Mouse (Mus musculus): ENCODE measurements at regions not wholly inside any gene's neighbourhood (a gene's known extent, or its start where the extent isn't known, plus 50 kb on each side); places are given as distances from the start of the nearest gene placed in this dataset.

DNA sequence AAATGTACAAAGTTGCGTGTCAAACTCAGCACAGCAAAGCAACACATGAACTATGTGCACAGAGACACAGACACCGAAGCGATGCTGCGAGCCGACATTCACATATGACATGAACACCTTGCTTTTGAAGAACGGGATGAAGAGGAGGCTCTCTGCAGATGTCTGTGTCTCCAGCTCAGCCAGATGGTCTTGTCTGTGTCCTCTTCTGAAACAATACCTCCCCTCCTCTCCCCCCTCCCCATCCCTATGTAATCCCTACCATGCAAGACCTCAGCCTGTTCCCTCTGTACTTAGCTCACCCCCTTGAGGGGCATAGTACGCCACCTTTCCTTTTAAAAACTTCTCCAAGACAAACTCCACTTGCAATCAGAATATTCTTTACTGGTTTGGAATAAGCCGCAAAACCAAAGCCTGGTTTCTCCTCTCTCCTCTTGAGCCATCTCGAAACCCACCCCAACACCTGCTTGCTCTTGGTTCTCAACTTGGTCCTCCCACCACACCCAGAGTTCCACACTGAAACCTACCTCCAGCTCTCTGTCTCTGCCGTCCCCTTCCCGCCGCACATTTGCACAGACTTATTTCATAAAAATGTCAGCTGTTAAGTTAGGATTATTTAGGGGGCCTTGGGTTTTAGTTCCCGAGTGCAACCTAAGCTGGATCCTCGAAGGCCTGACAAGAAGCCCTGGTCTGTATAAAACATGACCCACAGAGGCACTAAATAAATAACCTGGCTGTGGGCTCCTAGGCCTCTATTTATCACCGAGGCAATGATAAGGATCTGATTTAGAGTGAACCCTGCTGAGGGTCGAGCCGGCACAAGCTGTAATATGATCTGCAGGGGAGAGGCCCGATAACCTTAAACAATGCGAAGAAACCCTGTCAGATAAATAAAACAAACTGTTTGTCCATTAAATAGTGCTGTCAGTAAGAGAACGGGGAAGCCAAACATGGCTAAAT lies 327.1 kb upstream of the Sall1 start:
- Histone ChIP-seq H3K27me3 (ENCODE audit: control insufficient read depth, insufficient read depth, low read length) (0 out of 2 replicates have a peak, but pooled peaks cover 1% of the 10 kb centered on the region), H3K79me2 (replicated peaks; ENCODE audit: control insufficient read depth, insufficient read depth, low read length) (no peaks in the 10 kb centered on the region), H3K4me1 (ENCODE audit: control insufficient read depth, insufficient read depth, low read length) (no peaks in the 10 kb centered on the region), H3K4me3 (no peak overlapping the region), H3K27ac (no peak overlapping the region), H3K9ac (ENCODE audit: low read depth, low read length) (no peak overlapping the region), H3K36me3 (ENCODE audit: control insufficient read depth, insufficient read depth, low read length) (no peaks in the 10 kb centered on the region)
- intact Hi-C loops (cut with DNase I), result no loop called here
- TF ChIP-seq CTCF (IDR thresholded peaks at IDR 0.05) (no peak), EP300 (IDR thresholded peaks at IDR 0.05; ENCODE audit: insufficient read depth, low read depth, low read length) (no peak), POLR2A (IDR thresholded peaks at IDR 0.05; ENCODE audit: insufficient read depth, low read depth, low read length) (no peak)
- 65% methylated on average over 20 of the region's 20 CpGs for WGBS
- DNase-seq, result no peak

DNA sequence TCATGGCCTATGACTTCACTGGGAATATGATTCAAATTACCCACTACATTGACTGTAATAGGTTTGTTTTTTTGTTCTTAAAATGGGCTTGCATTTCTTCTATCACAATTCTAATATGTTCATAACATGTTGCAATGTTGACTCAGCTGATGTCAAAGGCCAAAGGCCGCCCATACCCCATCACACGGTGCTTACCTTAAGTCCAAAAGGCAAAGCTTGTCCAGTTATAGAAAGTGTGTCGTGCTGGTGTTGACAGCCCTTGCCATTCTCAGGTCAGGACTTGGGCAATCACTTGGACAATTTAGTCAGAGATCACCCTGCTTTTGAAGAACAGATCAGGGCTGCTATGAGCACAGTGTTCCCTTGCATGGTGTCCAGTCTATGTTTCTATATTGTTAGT lies 321.5 kb upstream of the Sall1 start:
- TF ChIP-seq CTCF (IDR thresholded peaks at IDR 0.05) (no peak), POLR2A (IDR thresholded peaks at IDR 0.05; ENCODE audit: insufficient read depth, low read depth, low read length) (no peak), EP300 (IDR thresholded peaks at IDR 0.05; ENCODE audit: insufficient read depth, low read depth, low read length) (no peak)
- intact Hi-C loops (cut with DNase I), result no loop called here
- H3K4me1 ChIP-seq (ENCODE audit: control insufficient read depth, insufficient read depth, low read length), result no peaks in the 10 kb centered on the region
- H3K79me2 ChIP-seq (replicated peaks; ENCODE audit: control insufficient read depth, insufficient read depth, low read length), result no peaks in the 10 kb centered on the region
- no peaks in the 10 kb centered on the region for H3K27me3 ChIP-seq (ENCODE audit: control insufficient read depth, insufficient read depth, low read length)
- H3K9ac ChIP-seq (ENCODE audit: low read depth, low read length), result no peak overlapping the region
- no peak overlapping the region for H3K27ac ChIP-seq
- 79% methylated on average over 3 of the region's 3 CpGs for WGBS
- H3K36me3 ChIP-seq (ENCODE audit: control insufficient read depth, insufficient read depth, low read length), result no peaks in the 10 kb centered on the region
- H3K4me3 ChIP-seq, result no peak overlapping the region
- DNase-seq, result no peak

DNA sequence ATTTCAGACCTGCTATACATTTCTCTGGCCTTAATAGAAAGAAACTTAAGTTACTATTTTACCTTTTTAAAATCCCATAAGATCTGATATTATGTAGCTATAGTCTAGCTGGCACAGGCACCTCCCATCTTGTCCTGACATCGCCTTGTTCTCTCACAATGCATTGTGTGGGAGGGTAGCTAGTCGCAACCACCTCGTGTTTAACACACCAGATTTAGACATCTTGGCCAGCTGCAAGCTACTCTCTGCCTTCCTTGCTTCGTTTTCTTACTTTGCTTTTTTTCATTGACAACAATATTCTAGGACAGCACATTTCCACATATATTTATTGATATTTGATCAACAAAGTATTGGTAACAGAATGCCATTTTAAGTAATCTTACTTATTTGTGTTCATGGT lies 314.4 kb upstream of the Sall1 start:
- no peaks in the 10 kb centered on the region for H3K4me1 ChIP-seq (ENCODE audit: control insufficient read depth, insufficient read depth, low read length)
- H3K4me3 ChIP-seq, result no peak overlapping the region
- intact Hi-C loops (cut with DNase I), result no loop called here
- H3K36me3 ChIP-seq (ENCODE audit: control insufficient read depth, insufficient read depth, low read length), result no peaks in the 10 kb centered on the region
- DNase-seq, result no peak
- no peak overlapping the region for H3K9ac ChIP-seq (ENCODE audit: low read depth, low read length)
- no peaks in the 10 kb centered on the region for H3K79me2 ChIP-seq (replicated peaks; ENCODE audit: control insufficient read depth, insufficient read depth, low read length)
- no peak overlapping the region for H3K27ac ChIP-seq
- TF ChIP-seq POLR2A (IDR thresholded peaks at IDR 0.05; ENCODE audit: insufficient read depth, low read depth, low read length), result no peak
- TF ChIP-seq EP300 (IDR thresholded peaks at IDR 0.05; ENCODE audit: insufficient read depth, low read depth, low read length), result no peak
- no peak for TF ChIP-seq CTCF (IDR thresholded peaks at IDR 0.05)
- H3K27me3 ChIP-seq (ENCODE audit: control insufficient read depth, insufficient read depth, low read length), result no peaks in the 10 kb centered on the region
- 64% methylated on average over 4 of the region's 4 CpGs for WGBS

DNA sequence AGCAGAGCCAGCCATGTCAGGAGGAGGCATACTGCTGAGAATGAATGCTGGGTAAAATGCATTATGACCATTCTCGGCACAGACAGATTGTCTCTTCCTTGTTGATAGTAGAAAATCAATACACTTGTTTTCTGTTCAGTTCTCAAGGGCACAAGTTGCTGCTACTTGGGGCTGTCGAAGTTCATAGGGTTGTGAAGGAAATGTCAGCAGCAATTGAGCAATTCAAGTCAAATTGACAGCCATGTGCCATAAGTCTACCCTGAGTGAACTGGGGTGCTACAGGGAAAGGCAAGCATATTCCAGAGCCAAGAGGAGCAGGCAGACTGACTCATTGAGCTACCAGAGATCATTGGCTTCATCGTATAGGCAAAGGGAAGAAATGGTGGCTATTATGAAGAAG lies 301.6 kb upstream of the Sall1 start:
- DNase-seq, result no peak
- Histone ChIP-seq H3K27me3 (ENCODE audit: control insufficient read depth, insufficient read depth, low read length) (no peaks in the 10 kb centered on the region), H3K79me2 (replicated peaks; ENCODE audit: control insufficient read depth, insufficient read depth, low read length) (no peaks in the 10 kb centered on the region), H3K4me1 (ENCODE audit: control insufficient read depth, insufficient read depth, low read length) (no peaks in the 10 kb centered on the region), H3K27ac (no peak overlapping the region), H3K4me3 (no peak overlapping the region), H3K36me3 (ENCODE audit: control insufficient read depth, insufficient read depth, low read length) (no peaks in the 10 kb centered on the region), H3K9ac (ENCODE audit: low read depth, low read length) (no peak overlapping the region)
- no peak for TF ChIP-seq CTCF (IDR thresholded peaks at IDR 0.05)
- TF ChIP-seq EP300 (IDR thresholded peaks at IDR 0.05; ENCODE audit: insufficient read depth, low read depth, low read length), result no peak
- no peak for TF ChIP-seq POLR2A (IDR thresholded peaks at IDR 0.05; ENCODE audit: insufficient read depth, low read depth, low read length)
- 75% methylated on average over 3 of the region's 3 CpGs for WGBS
- intact Hi-C loops (cut with DNase I), result no loop called here

DNA sequence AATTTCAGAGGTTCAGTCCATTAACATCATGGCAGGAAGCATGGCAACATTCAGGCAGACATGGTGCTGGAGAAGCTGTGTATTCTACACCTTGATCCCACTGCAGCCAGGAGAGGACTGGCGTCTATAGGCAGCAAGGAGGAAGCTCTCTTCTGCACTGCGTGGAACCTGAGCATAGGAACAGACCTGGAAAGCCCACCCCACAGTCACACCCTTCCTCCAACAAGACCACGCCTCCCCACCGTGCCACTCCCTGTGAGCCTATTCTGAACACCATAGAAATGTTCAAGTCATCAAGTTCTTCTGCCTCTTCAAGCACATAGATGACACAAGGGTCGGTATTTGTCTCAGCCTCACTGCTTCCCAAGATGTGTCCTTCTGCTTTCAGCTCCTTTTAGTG lies 297.7 kb upstream of the Sall1 start:
- no peaks in the 10 kb centered on the region for H3K79me2 ChIP-seq (replicated peaks; ENCODE audit: control insufficient read depth, insufficient read depth, low read length)
- no peak overlapping the region for H3K9ac ChIP-seq (ENCODE audit: low read depth, low read length)
- H3K27me3 ChIP-seq (ENCODE audit: control insufficient read depth, insufficient read depth, low read length), result no peaks in the 10 kb centered on the region
- H3K4me1 ChIP-seq (ENCODE audit: control insufficient read depth, insufficient read depth, low read length), result no peaks in the 10 kb centered on the region
- WGBS, result 84% methylated on average over 5 of the region's 5 CpGs
- TF ChIP-seq EP300 (IDR thresholded peaks at IDR 0.05; ENCODE audit: insufficient read depth, low read depth, low read length) (no peak), POLR2A (IDR thresholded peaks at IDR 0.05; ENCODE audit: insufficient read depth, low read depth, low read length) (no peak), CTCF (IDR thresholded peaks at IDR 0.05) (no peak)
- H3K27ac ChIP-seq, result no peak overlapping the region
- no peak for DNase-seq
- no peaks in the 10 kb centered on the region for H3K36me3 ChIP-seq (ENCODE audit: control insufficient read depth, insufficient read depth, low read length)
- no peak overlapping the region for H3K4me3 ChIP-seq
- intact Hi-C loops (cut with DNase I), result no loop called here

DNA sequence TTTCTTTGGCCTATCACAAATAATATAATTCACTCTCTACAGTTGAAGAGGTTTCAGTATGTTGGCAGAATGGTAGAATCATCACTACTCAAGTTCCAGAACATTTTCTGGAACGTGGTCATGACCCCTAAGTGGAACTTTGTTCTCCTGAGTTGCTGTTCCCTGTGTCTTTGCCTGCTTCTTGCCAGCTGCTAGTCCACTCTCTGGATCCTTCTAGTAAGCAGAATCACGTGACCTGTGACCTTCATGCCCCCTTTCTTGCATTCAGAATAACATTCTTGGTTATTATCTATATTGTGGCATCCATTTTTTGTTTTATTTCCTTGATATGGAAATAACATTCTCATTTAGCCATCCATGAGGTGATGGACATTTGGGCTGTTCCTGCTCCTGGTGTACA lies 291.5 kb upstream of the Sall1 start:
- no peak for DNase-seq
- intact Hi-C loops (cut with DNase I), result no loop called here
- TF ChIP-seq EP300 (IDR thresholded peaks at IDR 0.05; ENCODE audit: insufficient read depth, low read depth, low read length), result no peak
- no peak for TF ChIP-seq CTCF (IDR thresholded peaks at IDR 0.05)
- TF ChIP-seq POLR2A (IDR thresholded peaks at IDR 0.05; ENCODE audit: insufficient read depth, low read depth, low read length), result no peak
- H3K9ac ChIP-seq (ENCODE audit: low read depth, low read length), result no peak overlapping the region
- H3K4me3 ChIP-seq, result no peak overlapping the region
- H3K27me3 ChIP-seq (ENCODE audit: control insufficient read depth, insufficient read depth, low read length), result no peaks in the 10 kb centered on the region
- no peaks in the 10 kb centered on the region for H3K36me3 ChIP-seq (ENCODE audit: control insufficient read depth, insufficient read depth, low read length)
- WGBS, result 64% methylated on average over 2 of the region's 2 CpGs
- no peaks in the 10 kb centered on the region for H3K4me1 ChIP-seq (ENCODE audit: control insufficient read depth, insufficient read depth, low read length)
- no peaks in the 10 kb centered on the region for H3K79me2 ChIP-seq (replicated peaks; ENCODE audit: control insufficient read depth, insufficient read depth, low read length)
- no peak overlapping the region for H3K27ac ChIP-seq
